Mouse (Mus musculus) mature B cell (primary cell): Measurements from ENCODE around the gene Crabp2.
"Not testable (repeated sequence)": the region's sequence is repeated elsewhere in the genome, so short reads cannot be mapped to it uniquely, and the experiment has no call there.

Experiments
- in situ Hi-C: fragments of 300-500 bp; cut with MboI; formaldehyde crosslinking; loops from 2 replicates; pipeline ENCODE4 v1.14.3; 2019

Gene Crabp2

DNA sequence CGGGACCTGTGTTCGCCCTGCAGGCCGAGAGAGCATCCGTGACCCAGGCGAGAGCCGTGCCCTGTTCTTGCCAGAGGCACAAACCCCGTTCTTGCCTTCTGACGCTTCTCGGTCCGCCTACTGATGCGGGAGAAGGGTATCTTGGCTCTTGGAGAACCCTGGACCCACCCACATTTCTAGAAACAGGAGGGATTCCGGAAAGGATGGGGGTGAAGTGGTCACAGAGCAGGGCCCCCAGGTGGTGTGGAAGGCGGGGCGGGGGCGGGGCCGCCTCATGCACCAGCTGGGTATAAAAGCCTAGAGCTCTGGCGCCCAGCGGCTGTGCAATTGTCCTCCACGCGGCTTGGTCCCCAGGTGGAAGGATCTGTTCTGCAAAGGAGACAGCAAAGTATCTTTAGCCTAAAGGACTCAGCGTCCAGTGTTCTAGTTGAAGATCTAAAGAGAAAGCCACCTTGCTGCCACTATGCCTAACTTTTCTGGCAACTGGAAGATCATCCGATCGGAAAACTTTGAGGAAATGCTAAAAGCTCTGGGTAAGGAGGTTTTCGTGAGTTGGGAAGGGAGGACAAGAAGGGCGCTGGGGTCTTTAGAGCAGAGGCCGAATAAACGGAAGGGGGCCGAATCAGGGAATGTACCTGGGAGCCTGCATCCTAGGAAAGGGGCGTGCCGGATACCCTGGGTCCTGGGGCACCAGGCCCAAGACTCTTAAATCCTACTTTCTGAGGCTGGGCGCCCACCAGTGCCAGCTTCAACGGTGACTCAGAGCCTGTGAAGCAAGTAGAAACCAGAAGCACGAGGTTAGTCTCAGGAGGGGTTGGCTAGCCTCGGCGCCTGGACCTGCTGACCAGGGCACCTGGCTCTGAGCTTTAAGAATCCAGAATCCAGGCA lies at the start of gene Crabp2:
TSS of gene Crabp2 (plus strand) at position 289 of the 888 bp plus-strand sequence.
- in situ Hi-C loops = no loop called here

DNA sequence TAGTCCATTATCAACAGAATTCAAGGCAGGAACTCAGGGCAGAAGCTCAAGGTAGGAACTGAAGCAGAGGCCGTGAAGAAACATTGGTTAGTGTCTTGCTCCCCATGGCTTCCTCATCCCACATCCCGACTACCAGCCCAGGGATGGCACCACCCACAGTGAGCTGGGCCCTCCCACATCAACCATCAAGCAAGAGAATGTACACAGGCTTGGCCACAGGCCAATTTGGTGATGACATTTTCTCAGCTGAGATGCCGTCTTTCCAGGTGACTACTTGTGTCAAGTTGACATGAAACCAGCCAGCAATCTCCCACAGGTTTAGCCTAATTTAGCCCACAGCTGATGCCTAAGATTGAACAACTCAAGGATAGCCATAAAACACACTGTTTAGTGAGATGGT lies 49.2 kb upstream of the Crabp2 start:
- in situ Hi-C loops = no loop called here

DNA sequence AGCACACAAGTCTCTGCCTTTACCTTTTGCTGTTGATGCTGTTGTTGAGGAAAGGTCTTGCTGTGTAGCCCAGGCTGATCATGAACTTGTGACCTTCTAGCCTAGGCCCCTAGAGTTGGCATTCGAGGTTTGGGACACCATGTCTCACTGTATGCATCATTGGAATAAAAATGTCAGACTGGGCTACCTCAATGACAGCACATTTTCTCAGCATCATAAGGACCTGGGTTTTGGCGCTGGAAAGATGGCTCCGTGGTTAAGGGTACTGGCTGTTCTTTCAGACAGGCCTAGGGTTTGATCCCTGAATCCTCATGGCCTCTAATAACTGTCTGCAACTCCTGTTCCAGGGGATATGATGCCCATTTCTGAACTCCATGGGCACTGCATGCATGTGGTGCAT lies 48.7 kb upstream of the Crabp2 start:
- in situ Hi-C loops = no loop called here

DNA sequence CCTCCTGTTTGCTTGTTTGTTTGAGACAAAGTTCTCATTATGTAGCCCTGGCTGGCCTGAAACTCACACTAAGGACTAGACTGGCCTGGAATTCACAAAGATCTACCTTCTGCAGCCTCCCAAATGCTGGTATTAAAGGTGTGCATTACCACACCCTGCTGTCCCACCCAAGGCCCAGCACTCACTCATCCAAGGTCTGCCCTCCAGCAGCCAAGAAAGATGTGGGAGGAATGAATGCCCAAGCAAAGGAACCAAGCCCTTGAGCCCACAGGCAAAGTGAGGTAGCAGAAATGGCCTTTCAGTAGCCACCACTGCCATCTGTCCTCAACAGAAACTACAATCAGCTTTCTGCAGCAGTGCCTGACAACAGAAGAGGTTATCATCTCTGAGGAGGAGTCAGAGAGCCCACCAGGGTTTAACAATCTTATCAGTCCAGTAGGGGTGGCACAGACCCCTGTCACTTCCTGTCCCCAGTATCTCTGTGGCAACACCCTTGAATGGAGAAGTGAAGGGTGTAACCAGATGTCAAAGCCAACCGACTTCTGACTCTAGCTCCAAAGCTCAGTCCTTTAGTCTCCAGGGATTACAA lies 47.3 kb upstream of the Crabp2 start:
- in situ Hi-C loops = no loop called here

DNA sequence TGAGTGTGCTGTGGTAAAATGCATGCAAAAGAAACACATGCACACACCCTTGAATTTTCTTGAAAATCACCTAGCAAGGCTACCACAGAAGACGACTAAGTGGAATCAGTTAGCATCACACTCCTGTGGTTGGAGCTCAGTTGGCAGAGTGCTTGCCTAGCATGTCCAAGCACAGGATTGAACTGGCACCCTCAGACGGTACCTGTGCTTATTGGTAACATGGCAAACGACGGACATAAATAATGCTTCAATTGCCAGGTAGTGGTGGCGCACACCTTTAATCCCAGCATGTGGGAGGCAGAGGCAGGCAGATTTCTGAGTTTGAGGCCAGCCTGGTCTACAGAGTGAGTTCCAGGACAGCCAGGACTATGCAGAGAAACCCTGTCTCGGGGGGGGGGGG lies 46.5 kb upstream of the Crabp2 start:
- in situ Hi-C loops = not testable (repeated sequence)

DNA sequence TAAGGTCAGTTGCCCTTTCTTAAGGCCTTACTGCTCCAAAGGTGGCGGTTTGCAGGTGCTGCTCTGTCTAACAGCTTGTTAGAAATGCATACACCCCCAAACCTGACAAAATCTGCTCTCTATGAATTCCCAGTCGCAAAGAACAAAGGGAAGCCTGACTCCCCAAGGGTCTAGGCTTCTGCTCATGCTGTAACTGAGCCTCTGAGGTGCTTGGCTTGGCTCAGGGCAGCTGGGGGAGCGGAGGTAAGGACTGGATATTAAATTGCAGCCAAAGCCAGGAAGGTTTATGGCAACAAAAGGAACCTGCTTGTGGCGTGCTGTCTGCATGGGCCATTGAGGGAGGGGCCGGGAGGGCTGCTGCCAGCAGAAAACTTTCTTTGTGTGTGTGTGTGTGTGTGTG lies 44.6 kb upstream of the Crabp2 start:
- in situ Hi-C loops = no loop called here

DNA sequence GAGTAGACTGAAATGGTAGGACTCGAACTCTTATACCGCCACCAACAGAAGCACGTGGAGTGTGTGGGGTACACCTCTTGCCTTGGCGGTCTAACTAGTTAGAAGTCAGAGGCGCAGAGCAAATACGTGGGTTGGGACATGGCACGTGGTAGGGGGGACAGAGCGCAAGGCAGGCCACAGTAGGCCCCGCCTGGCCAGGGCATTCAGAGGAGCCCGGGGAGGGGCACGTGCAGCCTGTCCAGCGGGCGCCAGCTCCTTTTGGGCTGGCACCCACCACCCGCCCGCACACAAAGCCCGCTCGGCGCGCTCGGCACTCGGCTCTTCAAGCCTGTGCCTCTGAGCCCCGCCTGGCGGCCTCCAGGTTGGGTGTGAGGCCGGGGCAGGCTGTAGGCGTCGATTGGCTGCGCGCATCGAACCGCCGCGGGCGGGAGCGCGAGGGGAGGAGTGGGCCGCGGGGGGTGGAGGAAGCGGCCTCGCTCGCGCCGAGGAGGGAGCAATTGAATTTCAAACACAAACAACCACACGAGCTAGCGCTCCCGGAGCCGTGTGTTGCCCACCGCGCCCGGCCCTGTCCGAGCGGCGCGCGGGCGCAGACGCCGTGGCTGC lies 42.5 kb upstream of the Crabp2 start, which contains the start of gene Hdgf:
TSS of gene Hdgf (plus strand) at position 442 of the 606 bp plus-strand sequence.
- in situ Hi-C loops = no loop called here

DNA sequence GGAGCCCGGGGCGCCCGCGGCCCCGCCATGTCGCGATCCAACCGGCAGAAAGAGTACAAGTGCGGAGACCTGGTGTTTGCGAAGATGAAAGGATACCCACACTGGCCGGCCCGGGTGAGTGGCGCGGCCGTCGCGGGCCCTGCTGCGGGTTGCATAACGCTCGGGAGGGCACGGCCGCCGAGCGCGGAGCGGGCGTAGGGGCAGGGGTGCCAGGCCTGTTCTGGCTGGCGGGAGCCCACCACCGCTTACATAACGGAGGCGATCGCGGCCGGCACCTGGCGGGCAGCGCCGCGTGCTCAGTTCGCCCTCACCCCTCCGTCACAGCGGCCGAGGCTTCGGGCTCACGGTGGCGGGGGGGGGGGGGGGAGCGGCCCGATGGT lies 41.9 kb upstream of the Crabp2 start:
- in situ Hi-C loops = no loop called here

DNA sequence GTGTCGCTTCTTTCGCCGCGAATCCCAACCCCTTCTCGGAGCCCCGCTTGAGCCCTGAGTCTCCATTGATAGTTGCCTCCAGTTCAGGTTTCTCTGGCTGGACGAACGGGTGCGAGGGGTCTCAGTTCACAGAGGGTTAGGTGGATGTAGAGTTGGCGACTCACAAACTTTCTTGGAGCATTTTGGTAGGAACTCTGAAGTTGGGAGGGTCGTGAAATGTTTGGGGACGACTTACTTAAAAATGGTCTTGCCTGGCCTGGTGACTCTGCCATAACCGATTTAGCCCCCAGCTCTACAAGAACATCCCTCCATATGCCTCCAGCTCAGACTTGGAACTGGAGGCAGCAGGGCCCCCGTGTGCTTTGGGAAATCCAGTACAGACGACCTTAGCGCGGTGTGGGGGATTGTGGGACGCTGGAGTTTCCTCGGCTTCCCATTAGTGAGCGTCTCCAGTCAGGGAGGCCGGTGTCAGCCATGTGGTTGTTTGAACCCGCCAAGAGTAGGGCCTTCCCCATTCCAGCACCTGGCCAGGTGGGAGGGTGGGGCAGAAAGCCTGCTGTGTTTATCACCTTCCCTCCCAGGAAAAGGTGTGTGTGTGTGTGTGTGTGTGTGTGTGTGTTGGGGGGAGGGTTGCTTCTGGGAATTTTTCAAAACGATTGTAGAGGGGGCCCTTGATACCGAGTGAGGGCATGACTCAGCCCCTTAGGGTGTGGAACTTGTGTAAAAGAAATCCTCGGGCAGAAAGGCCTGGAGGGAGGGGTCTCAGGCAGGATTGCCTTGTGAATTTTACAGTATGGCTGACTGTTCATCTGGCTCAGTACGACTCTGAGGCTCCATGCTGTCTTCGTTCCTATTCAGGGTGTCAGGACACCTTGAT lies 41.2 kb upstream of the Crabp2 start:
- in situ Hi-C loops = no loop called here

DNA sequence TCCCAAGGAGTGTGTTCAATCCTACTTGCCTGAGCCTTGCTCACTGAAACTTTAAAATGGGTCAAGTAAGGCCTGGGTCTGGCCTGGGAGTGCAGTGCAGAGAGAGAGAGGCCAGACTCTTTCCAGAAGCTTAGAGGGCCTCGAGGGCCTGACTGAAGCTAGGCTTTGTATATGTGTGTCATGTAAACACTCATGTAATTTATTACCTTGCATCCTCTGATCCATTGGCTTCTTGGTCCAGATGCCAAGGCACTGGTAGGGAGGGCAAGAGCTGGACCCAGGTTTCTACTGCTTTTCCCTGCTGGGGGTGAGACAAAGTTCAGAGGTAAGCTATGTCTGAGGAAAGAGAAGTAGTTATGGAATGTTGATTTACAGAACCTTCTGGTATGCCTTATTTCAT lies 40.6 kb upstream of the Crabp2 start:
- in situ Hi-C loops = no loop called here

DNA sequence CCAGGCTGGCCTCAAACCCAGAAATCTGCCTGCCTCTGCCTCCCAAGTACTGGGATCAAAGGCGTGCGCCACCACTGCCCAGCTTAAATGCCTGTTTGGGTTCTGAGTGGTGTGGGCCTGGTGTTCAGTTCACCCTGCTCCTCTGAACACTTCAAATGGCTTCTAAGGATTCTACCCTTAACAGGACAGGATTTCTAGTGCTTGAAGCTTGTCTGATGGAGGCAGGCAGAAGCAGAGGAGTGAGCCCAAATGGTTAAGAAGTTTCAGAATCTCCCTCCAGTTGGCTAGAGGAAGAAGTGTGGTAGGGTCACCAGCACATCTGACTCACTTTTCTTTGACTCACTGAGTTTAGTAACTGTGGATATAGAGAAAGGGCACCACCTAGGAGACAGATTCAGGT lies 39.1 kb upstream of the Crabp2 start:
- in situ Hi-C loops = no loop called here

DNA sequence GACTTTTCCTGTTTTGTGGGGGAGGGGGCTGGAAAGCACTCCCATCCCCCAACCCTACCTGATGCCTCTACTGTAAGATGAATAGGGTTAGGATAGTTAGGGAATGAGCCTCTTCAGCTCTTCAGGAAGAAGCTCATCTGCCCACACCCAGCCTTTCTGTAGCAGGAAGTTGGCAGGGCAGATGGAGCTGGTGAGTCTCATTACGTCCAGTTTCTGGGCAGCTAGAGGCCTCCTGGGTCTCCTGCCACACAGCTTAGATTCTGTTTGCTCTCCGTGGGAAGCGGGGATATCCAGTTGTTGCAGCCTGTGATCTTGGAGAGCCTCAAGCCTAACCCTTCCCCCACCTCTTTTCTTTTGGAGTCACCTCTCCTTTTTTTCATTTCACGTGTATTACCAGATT lies 38.6 kb upstream of the Crabp2 start:
- in situ Hi-C loops = no loop called here

DNA sequence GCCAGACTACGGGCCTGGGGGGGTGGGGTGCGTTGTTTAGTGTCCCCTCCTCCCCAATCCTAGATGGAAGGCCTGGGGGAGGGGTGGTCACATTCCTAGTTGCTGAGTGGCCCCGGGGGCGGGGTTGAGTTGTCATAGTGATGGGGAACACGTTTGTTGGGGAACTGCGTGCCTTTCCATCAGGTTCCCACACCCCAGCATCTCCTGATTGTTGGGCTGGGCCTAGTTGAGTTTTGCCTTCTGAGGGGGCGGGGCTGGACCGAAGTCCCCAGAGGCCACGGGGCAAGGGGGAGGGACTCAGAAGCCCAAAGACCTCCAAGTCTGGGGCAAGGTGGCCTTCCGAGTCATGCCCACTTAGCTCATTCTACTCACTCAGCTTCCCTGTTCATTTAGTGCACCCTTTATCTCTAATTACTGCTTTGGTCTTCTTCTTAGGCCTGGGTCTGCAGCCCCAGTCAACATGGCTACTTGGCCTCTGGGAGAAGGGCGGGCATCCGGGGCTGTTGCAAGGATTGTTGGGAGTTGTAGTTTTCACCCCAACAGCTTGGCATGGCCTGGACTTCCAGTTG lies 37.8 kb upstream of the Crabp2 start:
- in situ Hi-C loops = no loop called here

DNA sequence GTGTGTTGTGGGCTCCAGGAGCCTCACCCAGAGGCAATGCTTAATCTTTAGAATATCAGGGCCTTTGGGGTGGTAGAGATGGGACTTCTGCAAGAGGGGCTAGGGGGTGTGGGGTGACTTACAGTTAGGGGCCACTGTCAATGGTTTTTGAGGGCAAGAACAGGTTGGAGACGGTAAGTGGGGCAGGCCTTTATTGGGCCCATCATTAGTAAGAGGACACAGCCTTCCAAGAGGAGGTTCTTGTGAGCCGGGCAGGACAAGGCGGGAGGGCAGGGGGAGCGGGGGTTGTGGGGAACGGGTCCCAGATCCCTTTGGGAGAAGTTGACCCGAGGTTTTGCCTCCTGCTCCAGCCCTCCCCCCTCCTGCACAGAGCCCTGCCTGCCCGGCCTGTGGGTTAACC lies 35.0 kb upstream of the Crabp2 start:
- in situ Hi-C loops = no loop called here

DNA sequence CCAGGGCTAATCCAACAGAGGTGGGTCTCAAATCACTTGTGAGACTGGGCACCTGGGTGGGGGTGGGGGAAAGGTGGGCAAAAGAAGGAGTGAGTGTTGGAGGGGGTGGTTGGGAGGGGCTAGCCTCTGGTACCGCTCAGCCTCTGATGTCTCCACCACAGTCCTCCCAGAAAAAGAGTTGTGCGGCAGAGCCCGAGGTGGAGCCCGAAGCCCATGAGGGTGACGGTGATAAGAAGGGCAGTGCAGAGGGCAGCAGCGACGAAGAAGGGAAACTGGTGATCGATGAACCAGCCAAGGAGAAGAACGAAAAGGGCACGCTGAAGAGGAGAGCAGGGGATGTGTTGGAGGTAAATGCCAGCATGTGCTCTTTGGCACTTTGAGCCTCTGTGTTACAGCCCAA lies 34.6 kb upstream of the Crabp2 start:
- in situ Hi-C loops = no loop called here

DNA sequence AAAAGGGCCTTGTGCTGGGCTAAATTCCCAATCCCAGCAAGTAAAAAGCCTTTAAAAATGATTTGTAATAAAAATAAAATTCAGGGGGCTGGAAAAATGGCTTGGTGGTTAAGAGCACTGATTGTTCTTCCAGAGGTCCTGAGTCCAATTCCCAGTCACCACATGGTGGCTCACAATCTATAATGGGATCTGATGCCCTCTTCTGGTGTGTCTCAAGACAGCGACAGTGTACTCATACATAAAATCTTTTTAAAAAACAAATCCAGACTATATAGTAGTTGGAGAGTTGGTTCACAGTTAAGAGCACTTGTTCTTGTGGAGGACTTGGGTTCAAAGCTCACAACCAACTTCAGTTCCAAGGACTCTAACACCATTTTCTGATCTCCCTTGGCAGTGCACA lies 31.5 kb upstream of the Crabp2 start:
- in situ Hi-C loops = no loop called here

DNA sequence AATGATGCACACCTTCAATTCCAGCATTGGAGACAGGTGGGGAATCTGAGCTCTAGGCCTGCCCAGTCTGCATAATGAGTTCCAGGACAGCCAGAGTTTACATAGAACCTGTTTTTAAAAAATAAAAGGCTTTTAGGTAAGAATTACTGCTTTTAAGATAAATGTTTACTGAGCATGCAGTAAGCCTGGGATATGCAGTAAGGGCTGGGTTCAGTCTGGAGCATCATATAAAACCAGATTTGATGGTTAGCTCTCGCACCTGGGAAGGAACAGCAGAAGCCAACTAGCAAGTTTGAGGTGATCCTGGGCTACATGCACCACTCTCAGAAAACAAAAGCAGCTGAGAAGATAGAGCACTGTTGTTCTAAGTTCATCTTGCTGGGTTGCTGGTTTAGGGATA lies 29.9 kb upstream of the Crabp2 start:
- in situ Hi-C loops = no loop called here

DNA sequence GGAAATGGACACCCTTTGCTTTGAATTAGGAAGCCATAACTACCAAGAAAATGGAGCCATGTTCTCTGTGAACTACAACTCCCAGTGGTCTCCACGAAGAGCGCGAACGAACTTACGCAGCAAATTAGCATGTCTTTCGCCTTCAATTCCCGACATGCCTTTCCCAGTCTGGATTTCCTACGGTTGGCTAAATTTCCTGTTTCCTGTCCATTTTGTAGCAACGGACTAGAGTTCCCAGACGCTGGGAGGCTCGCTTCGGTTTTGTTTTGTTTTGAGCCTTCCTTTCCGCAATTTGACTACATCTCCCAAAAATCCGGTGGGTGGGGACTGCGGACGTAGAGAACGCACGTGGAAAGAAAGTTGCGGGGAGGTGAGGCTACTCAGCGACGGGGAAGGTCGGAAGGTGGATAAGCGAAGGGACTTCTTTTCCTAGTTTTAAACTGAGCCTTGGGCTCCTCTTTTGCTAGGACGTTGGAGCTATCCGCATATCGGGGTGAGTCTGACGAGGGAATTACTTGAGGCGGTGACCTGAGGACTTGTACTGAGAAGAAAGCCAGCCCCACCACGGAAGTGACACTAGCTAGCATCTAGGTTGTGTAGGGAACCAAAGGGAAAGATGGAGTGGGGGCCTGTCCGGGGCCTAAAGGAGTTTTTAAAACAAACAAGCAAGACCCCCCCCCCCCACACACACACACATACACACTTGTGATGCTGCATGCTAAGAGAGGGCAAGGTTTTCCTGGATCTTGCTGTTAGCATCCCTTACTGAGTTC lies 28.9 kb upstream of the Crabp2 start, which contains the start of gene Mrpl24:
TSS of gene Mrpl24 (plus strand) at position 171 of the 773 bp plus-strand sequence.
- in situ Hi-C loops = no loop called here

DNA sequence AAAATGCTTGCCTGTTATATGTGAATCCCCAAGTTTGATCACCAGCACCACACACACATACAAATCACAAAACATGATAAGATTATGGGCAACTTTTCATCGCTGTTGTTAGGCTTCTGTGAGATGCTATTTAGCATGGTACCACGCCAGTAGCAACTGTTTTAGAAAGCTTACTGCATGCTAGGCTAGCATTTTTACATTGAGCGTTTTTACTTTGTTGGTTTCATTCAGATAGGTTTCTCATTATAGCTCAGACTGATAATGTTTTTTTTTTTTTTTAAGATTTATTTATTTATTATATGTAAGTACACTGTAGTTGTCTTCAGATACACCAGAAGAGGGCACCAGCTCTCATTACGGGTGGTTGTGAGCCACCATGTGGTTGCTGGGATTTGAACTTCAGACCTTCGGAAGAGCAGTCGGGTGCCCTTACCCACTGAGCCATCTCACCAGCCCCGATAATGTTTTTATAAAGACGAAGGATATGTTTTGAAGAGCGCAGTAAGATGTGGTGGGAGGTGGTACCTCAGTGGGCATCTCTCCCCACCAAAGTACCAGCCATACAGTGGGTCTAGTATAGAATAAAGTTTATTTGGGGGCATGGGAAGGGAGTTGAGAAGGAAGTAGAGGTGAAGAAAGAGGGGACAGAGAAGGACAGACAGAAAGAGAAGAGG lies 28.1 kb upstream of the Crabp2 start:
- in situ Hi-C loops = no loop called here

DNA sequence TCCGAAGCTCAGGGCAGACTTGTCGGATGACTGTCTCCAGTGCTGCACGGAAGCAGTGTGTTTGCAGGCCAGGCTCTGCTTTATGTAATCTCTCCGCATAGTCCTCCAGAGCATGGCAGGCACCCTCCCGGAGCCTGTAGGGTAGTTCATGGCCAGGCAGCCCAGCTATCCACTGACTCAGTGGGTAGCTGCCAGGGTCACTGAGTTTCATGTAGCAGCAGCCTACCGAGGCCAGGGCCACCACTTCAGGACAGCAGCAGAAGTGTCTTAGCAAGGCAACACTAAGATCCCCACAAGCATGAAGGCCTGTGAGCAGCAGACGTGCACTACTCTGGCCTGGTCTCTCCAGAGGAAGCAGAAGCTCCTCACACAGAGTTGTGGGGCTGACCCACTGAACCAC lies 23.5 kb upstream of the Crabp2 start:
- in situ Hi-C loops = no loop called here
